Mouse (Mus musculus): ENCODE data around the gene Foxred2. TPM values are rescaled to one million over a fixed set of nuclear protein-coding genes. Genes with fewer than 3 reads are reported as not detected.
A peak's percentile ranks its signal among the peaks of the same experiment; 100 is the strongest.

Foxred2 gene
- polyA plus RNA-seq, 1 experiment from 2014 or later, result 5.6 TPM

DNA sequence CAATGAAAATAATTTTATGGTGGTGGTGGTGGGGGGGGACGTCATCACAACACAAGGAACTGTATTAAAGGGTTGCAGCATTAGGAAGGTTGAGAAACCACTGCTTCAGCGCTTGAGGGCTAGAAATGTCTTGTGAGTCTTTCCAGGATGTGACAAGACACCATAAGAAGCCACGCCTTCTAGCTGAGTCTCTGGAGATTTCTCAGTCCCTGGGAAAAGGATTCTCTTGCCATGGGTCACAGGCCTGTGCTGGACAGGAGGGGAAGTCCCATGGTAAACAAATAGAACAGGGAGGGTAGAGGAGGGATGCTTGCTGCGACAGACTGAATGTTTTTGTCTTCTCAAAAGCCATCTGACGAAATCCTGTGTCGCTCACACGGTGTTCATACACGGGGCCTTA, 64.8 kb downstream of the Foxred2 start:
- Histone ChIP-seq H3K27ac (peak overlapping the region; percentile 56; the same call in 1 of the 2 replicates), H3K9ac (0 out of 2 replicates have a peak overlapping the region, but pooled peaks have one; percentile 2), H3K4me2 (no peak overlapping the region), H3K27me3 (no peaks in the 10 kb centered on the region), H3K36me3 (no peaks in the 10 kb centered on the region), H3K9me3 (replicated peaks) (no peaks in the 10 kb centered on the region), H3K4me3 (replicated peaks) (no peak overlapping the region), H3K4me1 (peaks cover 29% of the 10 kb centered on the region)
- WGBS, result 77% methylated on average over 8 of the region's 8 CpGs
- no peak for ATAC-seq (replicated peaks; ENCODE audit: low FRiP score)

Other genes with a start within 250 kb of the Foxred2 start
- gene Apol9b, start 227.7 kb downstream of the Foxred2 start, polyA plus RNA-seq (2015; fragmentation: Nextera tagmentation; extraction: Ambion mirVana), result not detected in 2 replicates
- 0.26 and 0.45 TPM in 2 replicates for gene Apol8, start 199.7 kb downstream of the Foxred2 start, polyA plus RNA-seq (2015; fragmentation: Nextera tagmentation; extraction: Ambion mirVana)
- 56.2 and 60.2 TPM in 2 replicates for gene Myh9, start 114.5 kb downstream of the Foxred2 start, polyA plus RNA-seq (2015; fragmentation: Nextera tagmentation; extraction: Ambion mirVana)
- gene Txn2, start 27.7 kb downstream of the Foxred2 start, polyA plus RNA-seq (2015; fragmentation: Nextera tagmentation; extraction: Ambion mirVana), result 240 and 253 TPM in 2 replicates
- gene Eif3d, start 14.1 kb upstream of the Foxred2 start, polyA plus RNA-seq (2015; fragmentation: Nextera tagmentation; extraction: Ambion mirVana), result 210 and 223 TPM in 2 replicates
- 0.03 TPM in 1 of 2 replicates, not detected in the other for gene Cacng2, start 163.3 kb upstream of the Foxred2 start, polyA plus RNA-seq (2015; fragmentation: Nextera tagmentation; extraction: Ambion mirVana)
- 88.8 and 90.2 TPM in 2 replicates for gene Ift27, start 217.4 kb upstream of the Foxred2 start, polyA plus RNA-seq (2015; fragmentation: Nextera tagmentation; extraction: Ambion mirVana)
- gene Pvalb, start 249.7 kb upstream of the Foxred2 start, polyA plus RNA-seq (2015; fragmentation: Nextera tagmentation; extraction: Ambion mirVana), result not detected in 2 replicates

Measured in kidney, embryonic 15.5 days (tissue).